Mouse (Mus musculus) activated CD4-positive, CD25-positive, alpha-beta regulatory T cell, adult 4 months (primary cell): Measurements from ENCODE around the gene Gm10260. TPM values are rescaled to one million over a fixed set of nuclear protein-coding genes. Genes with fewer than 3 reads are reported as not detected.

Experiments used
- ATAC-seq: one replicate; pipeline ENCODE4 v1.8.0; 2017
- polyA plus RNA-seq, 2 experiments: library from polyadenylated mRNA; unstranded; fragments of 100-300 nt; shearing (Covaris generic); gene quantifications; one replicate each; pipeline ENCODE4 v1.2.1; 2017

The Gm10260 gene
- polyA plus RNA-seq, result 10 to 100 TPM in 1 of 2 experiments, 1 to 10 TPM in 1; 8.6 to 23.0 TPM

DNA sequence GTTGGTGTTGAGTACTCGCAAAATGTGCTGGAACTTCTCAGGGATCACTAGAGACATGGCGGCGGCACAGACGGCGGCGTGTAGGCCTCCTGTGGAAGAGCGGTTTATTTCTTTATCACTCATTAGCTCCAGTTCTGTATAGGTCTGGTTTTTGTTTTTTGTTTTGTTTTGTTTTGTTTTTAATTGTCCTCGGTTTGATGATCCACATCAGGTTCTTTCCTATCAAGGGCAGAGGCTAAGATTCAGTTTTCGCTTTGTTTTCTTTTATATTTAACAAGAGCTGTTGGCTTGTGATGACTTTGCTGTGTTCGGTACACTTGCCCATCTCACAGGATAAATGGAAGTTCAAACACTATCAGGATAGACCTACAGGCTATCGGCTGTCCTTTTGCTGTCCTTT is at the start of gene Gm10260:
TSS of gene Gm10260 (minus strand) at position 101 of the 400 bp plus-strand sequence.
- no peak for ATAC-seq

DNA sequence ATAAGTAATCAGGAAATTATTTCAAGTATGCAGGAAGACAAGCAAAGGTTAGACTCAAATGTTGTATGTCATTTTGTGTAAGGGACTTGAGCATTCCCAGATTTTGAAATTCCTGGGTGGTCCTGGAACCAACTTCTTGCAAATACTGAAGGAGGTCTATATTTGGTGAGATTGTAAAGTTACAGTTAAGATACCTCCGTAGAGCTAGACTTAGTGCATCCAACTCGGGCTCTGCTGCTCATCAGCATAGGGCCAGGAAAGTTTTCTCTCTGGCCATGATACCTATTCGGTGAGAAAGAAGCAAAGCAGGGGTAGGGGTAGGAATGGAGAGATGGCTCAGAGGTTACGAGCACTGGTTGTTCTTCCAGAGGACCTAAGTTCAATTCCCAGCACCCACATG is 49.4 kb upstream of the Gm10260 start:
- no peak for ATAC-seq

DNA sequence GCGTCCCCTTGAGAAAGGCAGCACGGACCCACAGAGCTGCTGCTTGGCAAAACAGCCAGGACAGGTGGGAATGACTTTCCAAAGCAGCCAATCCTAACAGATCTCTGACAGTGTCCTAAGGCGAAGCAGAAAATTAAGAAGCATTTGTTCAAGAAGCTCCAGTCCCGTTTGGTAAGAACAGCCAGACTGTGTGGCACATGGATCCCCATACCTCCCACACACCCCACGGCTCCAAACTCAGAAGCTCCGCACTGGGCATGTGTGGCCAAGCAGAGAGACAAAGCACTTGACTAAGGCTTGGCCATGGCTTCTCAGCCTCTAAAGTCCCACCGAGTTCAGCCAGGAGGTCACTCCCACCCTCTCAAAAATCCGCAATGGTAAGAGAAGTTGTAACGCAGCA is 45.5 kb upstream of the Gm10260 start:
- ATAC-seq, result no peak

DNA sequence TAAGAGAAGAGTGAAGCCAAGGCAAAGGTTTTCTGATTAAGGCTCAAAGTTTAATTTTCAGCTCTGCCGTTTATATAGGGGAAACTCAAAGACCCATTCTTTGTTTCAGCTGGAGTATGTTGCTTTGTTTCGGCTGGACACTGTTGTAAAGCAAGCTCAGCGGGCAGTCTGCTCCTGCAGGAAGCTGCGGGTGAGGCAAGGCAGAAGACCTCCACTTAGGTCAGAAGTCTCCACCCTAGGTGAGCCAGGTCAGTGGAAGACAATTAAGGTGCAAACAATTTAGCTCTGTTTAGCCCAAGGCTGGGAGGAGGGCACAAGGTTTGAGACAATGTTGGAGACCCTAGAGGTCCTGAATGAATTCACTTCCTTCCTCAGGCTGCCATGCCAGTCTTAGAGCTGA is 42.0 kb upstream of the Gm10260 start:
- no peak for ATAC-seq

DNA sequence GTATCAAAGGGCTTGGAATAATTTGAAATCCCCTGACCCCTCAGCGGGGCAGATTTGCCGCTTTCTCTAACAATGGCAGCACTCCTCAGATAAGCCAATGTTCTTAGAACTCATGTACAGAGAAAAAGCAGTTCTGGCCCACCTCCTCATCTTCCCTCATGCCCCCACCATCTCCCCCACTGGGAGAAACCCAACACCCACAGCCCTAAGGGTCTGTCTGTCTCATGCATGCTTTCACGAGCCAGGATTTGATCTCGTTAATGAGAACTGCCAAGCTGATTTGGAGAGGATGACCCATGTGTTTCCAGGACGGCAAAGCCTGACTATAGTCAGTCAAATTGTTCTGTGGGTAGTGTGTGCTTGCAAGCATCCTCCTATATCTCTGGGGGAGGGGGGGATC is 37.0 kb upstream of the Gm10260 start:
- no peak for ATAC-seq

DNA sequence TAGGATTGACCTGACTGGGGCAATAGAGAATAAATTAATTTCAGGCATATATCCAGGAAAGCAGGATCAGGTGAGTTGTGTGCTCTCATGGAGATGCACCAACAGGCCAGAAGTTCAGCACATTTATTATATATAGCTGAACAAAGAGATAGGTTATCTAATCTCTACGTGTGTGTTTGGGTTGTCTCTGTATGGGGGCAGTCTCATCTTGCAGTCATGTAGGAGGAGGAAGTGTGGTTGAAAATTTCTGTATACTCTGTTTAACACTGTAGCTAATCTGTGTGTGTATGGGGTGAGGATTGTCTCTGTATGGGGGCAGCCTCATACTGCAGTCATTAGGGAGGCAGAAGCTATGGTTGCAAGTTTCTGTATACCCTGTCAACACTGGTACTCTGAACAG is 34.3 kb upstream of the Gm10260 start:
- no peak for ATAC-seq

DNA sequence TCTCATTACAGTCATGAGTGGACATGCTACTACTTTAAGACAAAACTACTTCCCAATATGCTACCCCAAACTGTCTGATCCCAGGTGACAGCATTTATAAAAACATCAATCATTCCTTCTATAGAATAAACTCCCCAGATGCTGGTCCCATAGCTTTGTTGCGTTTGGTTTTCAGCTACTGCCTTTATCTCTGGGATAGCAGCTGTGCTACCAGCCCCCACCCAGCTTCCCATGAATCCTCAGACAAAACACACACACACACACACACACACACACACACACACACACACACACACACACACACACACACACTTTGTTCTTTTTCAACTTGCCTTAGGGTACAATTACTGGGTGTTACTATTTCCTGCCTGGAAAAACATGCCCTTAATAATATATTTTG is 33.5 kb upstream of the Gm10260 start:
- ATAC-seq, result no peak

DNA sequence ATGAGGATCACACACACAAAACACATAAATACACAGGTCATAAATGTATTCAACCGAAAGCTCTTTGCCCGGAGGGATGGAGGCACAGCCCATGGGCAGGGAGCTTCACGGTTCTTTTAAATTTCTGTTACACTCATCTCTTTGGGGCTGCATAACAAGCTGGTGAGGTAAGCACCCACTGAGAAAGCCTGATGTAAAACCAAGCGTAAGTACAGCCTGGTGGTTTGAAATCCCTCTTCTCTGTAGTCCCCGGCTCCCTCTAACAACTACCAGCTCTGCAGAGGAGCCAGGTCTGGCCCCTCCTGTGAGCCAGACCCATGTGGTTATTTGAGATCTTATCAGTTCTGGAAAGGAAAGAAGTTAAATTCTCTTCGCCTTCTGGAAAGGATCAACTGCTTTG is 31.2 kb upstream of the Gm10260 start:
- no peak for ATAC-seq

DNA sequence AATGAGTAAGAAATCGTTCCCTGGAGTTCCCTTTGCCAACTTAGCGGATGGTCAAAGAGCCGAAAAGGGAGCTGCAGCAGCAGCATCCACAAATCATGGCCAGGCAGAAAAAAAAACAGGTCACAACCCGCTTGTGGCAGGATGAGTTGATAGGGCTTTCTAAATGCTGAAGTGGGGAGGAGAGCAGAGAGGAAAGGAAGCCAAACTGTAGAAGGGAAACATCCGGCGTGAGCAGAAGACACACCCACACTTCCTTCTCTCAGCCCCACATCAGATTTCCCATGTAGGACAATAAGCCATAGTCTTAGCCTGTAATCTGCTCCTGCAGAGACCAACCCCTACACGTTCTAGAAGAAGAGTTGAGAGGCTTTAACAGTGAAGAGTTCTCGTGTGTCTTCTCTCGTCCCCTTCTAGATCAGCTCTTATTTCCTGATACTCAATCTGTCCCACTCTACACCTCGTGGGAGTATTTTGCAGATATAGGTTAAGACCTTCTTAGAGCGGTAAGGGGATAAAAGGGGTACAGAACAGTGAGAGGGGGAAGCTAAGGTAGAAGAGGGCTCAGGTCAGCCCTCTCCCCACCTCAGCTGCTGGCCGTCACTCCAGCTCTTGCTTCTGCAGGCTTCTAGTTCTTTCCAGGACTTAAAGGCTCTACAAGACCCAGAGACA is 29.5 kb upstream of the Gm10260 start:
- ATAC-seq, result peak; percentile 71

DNA sequence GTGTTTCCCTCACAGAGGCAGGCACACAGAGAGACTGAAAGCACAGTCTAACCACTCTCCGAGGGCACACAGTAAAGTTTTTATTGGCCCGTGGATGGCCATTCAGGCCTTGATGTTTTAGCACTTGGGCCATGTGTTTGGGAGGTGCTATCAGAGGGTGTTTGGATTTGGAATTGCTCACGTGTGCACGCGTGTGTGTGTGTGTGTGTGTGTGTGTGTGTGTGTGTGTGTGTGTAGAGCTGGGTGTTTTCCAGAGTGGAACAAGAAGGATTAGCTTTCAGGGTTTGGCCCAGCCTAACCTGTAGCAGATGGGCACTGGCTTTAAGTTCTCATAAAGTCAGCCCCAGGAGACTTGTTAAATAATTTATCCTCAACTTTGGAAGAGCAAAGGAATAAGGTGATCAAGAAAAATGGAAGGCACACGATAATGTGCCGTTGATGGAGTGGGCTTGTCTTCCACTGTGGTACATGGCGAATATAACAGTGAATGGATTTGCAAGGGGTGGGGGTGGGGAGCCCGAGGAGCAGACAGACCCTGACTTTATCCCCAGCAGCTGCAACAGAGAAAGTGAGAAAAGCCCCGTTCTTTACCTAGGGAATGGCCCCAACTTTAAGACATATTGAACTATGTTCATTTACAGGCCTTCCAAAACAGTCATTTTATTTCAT is 24.9 kb upstream of the Gm10260 start:
- ATAC-seq, result no peak

DNA sequence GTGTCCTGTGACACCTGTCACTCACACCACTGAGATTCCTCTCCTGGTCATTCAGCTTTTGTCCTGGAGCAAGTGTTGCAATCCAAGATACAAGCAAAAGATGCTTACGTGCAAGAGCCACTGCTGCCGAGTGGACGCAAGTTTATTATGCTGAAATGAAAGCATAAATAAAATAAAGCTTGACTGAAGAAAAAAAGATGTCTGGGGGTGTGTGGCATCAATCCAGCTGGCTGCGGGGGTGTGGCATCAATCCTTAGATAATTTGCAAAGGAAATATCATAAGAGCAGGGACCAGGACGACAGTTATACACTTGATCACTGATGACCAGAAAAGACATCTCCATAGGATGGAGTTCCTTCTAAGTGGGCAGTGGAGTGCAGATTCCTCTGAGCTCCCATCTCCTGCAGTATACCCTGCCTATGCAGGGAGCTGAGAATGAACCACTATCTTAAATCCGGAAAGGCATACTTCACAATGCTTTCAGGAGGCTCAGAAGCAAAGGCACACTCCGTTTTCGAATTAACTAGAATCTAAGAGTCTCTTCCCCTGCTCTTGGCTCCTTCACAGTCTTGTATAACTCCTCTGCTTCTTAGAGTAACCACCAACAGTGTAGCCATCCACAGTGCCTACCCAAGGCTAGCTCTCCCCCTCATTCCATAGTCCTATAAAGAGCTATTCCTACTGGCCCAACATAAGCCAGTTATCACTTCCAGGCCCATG is 23.2 kb upstream of the Gm10260 start:
- ATAC-seq, result no peak

DNA sequence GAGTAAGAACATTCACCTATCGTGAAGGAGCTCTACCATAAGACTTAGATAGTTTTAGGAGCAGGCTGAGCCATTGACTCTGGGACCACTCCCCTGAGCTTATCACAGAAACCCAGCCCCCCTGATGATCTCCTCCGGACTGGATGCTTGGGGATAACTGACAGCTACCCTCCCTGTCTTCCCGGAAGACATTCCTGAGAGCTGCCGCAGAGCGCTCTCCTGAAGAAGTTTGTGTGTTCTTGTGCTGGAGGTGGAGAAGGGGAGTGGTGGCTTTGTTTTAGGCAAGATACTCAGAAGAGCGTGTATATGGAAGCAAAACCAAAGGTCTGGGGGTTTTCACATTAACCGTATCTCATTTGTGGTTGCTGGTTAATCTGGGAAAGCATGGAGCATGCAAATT is 21.6 kb upstream of the Gm10260 start:
- ATAC-seq, result no peak

DNA sequence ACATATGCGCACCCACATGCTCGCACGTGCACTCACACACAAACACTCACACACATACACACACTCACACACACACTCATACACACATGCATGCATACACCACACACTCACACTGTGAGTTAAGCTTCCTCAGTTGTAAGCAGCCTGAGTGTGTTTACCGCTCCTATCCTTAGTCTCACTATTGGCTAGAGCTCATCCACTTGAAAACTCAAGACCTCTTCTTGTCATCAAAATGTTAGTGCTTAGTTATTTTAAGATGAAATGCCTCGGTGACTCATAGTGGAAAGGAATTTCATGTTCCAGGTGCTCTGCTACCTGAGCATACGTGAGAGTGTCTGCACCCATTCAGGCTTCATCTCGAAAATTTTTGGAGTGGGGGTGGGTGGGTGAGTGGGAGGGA is 21.2 kb upstream of the Gm10260 start:
- ATAC-seq, result no peak

DNA sequence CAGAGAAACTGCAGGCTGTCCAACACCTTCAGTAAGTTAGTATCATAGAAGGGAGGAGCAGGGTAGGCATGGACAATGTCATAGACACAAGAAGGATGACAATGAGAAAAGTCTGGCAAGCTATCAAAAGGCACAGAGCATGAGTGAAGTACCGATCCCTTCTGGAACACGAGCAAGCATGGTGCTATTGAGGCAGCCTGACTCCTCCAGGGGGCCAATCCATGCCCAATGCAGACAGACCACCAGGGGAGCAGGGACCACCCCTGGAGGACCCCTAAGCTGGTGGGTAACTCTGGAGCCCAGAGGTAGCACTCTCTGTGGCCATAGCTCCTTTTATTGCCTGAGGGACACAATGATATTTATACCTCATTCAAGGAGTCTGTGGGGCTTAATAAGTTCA is 20.1 kb upstream of the Gm10260 start:
- ATAC-seq, result no peak

DNA sequence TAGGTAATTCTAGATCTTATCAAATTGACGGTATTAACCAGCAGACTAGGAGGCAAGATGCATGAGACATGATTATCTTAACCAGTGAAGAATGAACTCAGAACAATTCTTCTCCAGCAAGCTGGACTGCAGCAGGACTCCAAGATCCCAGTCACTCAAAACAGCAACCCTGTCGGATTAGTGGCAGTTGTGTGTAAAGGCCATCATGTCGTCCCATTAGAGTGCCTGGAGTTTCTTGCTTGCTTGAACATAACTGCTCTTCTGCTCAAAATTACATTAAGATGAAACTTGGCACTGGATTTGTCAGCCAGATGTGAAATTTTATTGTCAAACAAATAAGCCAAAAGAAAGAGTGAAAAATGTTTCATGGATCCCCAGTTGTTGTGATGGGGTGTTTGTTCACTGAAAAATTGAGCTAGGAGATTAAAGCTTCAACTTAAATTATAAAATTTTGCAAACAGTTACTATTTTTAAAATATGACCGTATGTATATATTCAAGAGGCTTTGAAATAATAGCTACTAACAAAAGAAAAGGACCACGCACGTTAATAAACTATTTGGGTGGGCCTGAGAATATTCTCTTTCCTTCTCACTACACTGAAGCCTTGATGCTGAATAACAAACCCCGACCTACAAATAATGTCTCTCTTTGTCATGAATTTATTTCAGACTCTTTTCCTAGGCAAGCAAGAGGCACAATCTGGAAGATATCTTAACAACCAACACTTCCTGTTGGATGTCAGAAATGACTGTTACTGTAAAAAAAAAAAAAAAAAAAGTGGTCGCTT is 19.4 kb upstream of the Gm10260 start:
- no peak for ATAC-seq

DNA sequence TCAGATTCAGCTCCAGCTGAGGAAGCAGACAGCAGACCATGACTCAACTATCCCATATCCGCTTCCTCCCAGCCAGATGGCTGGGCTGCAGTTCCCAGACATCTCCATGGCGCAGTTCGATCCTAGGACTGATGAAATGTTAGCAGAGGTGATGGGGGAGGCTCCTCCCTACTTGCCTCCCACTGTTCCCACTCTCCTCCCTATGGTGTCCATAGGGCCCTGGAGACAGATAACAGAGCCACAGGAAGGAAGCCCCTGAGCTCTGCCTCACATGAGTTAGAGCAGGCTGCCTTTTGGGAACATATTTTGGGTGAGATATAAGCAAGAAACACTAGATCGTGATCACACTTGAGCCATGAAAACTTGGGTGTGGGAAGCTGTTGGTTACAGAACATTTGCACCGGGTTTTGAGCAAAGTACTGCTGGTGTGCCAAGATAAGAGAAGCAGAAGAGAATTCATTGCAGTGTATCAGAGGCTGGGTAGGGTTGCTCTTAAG is 18.3 kb upstream of the Gm10260 start:
- ATAC-seq, result no peak

DNA sequence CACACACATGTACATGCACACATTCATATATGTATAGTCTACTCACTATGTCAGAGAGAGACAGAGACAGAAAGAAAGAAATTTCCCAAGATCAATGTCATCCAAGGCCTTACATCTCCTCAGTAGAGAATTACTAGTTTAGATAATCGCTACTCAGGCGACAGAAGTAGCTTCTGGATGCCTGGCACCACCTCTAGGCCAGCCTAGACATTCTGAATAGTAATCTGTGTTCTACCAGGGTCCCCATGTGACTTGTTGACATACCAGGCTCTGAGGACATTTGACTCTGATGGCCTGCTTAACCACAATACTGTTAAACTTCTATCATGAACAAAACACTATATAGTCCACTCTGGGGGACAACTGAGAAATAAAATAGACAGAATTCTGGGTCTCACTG is 17.2 kb upstream of the Gm10260 start:
- no peak for ATAC-seq

DNA sequence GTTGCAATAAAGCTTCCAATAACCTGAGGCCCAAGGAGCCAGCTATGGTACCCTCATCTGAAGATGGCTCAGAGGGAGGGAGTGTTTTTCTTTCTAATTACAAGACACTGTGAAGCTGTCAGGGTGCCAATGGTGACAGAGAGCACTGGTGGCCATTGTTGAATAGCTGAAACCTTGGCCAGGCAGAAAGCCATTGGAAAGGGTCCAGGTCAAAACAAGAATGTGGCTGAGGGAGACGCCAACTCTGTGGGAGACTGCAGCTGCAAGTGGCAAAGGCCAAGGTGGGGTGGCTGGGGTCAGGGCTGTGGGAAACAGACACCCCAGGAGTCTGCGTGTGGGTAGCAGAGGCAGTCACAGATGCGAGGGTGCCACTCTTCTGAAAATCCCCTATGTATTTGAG is 16.3 kb upstream of the Gm10260 start:
- no peak for ATAC-seq

DNA sequence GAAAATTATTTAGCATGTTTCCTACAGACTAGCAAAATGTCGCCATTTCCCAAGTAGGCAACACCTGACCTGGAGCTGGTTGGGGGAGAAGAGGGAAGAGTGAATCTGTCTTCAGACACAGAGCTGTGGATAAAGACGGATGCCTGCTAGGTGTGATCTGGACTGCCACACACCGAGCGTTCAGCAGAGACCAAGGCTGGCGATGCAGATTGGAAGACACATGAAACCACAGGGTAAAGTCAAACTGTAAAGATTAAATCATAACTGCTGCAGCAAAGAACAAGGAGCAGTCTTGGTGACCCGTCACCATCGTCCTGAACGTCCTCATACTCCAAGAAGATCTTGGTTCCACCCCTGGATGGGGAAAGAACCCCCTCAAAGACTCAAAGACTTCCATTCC is 15.5 kb upstream of the Gm10260 start:
- no peak for ATAC-seq

DNA sequence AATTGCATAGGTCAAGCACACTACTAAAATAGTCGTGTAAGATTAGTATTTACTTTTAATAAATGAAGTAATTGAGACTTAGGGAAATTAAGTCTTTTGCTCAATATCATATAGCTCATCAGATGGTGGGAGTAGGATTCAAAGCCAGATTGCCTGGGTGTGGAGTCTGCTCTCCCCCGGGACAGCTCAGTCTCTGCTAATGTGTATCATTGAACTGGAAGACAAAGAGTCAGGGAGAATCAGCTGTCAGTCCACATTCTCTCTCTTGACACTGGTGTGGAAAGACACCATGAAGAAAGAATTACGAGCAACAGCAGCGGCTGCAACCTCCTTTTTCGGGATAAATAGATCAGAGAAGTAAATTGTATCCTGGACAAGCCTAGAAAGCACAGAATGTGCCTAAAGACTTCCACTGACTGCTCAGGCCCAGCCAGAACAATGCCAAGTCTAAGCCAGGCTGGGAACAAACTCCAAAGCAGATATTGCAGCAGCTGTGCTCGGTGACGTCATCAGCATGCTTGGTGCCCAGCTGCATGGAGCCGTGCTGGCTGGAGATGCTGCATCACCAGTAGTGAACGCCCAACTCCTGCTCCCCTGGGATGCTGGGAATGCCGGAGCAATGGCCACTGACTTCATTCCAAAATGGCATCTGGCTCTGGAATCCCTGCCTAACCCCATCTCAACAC is 14.5 kb upstream of the Gm10260 start:
- ATAC-seq, result no peak

DNA sequence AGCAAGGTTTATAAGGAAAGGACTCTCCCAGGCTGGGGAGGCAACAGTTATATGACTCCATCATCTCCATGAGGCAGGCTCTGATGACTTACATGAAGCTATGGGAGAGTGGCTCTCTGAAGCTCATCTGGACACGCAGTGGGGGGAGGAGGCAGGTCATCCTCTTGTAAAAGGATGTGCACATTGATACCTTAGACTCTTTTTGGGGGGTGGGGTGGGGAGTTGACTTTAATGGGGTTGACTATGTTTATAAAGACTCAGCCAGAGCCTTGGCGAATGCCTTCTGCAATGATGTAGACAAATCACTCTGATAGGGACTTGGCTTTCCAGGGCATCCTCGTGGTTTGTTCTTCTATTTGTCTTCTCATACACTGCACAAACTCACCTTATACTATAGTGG is 8.8 kb upstream of the Gm10260 start:
- no peak for ATAC-seq

DNA sequence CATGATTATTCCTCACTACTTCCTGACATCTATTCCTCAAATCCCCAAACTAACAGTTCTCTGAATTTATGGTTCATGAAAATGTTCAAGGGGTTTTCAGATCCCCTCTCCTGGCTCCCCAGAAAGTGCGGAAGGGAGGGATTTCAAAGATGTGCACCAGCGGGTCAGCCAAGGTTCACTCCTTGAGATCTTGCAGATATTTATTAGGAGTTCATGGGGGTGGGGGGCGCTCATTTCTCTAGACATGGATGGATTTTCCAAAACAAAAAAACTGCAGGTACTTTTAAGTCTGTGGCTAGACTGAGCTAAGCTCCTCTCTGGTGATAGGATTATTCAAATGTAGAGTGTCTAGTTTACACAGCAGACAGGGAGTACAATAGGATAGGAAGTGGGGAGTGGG is 8.4 kb upstream of the Gm10260 start:
- no peak for ATAC-seq
